Comparison of ENCODE assay signal across 8 mouse cellular contexts in genomic region chr16:49854194-49854593, GRCm38 (mm10). TPM values are rescaled to one million over a fixed set of nuclear protein-coding genes. Genes with fewer than 3 reads are reported as not detected.
DNase-seq lines count a peak whose midpoint lies in the region; ATAC-seq and TF ChIP-seq lines count a peak whose summit lies in the region.

No protein-coding gene starts in this region.

- TF ChIP-seq CTCF in lung, embryonic 14.5 days (IDR thresholded peaks at IDR 0.05; ENCODE audit: low read depth): no peak
- no peak for TF ChIP-seq CTCF in lung, adult 2 months (IDR thresholded peaks at IDR 0.05; ENCODE audit: insufficient read depth, low read length)

- no peaks in the 10 kb centered on the region for H3K36me3 ChIP-seq in lung, embryonic 14.5 days (ENCODE audit: insufficient read depth)
- no peaks in the 10 kb centered on the region for H3K36me3 ChIP-seq in embryonic facial prominence, embryonic 10.5 days (replicated peaks)
- peaks cover 11% of the 10 kb centered on the region for H3K36me3 ChIP-seq in liver, embryonic 12.5 days
- H3K36me3 ChIP-seq in stomach, embryonic 15.5 days: no peaks in the 10 kb centered on the region

- H3K4me3 ChIP-seq in lung, embryonic 14.5 days (ENCODE audit: low read depth, low read length): peak overlapping the region; percentile 86; the same call in 1 of the 2 replicates
- no peak overlapping the region for H3K4me3 ChIP-seq in lung, adult 2 months (replicated peaks; ENCODE audit: extremely low read depth, low read depth, low read length)
- H3K4me3 ChIP-seq in embryonic facial prominence, embryonic 10.5 days: peak overlapping the region; percentile 94; the same call in 1 of the 2 replicates
- H3K4me3 ChIP-seq in liver, embryonic 12.5 days: peak overlapping the region; percentile 97
- 0 out of 2 replicates have a peak overlapping the region, but pooled peaks have one; percentile 89 for H3K4me3 ChIP-seq in stomach, embryonic 15.5 days (replicated peaks)

- no peaks in the 10 kb centered on the region for H3K9me3 ChIP-seq in lung, embryonic 14.5 days (ENCODE audit: low read depth, low read length)
- H3K9me3 ChIP-seq in embryonic facial prominence, embryonic 10.5 days: no peaks in the 10 kb centered on the region
- no peaks in the 10 kb centered on the region for H3K9me3 ChIP-seq in liver, embryonic 12.5 days (replicated peaks)
- no peaks in the 10 kb centered on the region for H3K9me3 ChIP-seq in stomach, embryonic 15.5 days

- peak overlapping the region; percentile 62 for H3K4me2 ChIP-seq in lung, embryonic 14.5 days
- peak overlapping the region; percentile 71 for H3K4me2 ChIP-seq in liver, embryonic 12.5 days
- H3K4me2 ChIP-seq in stomach, embryonic 15.5 days: peak overlapping the region; percentile 67

- no peak for ATAC-seq in lung, embryonic 14.5 days (ENCODE audit: insufficient read depth)
- ATAC-seq in liver, embryonic 12.5 days: no peak
- no peak for ATAC-seq in stomach, embryonic 15.5 days (ENCODE audit: insufficient read depth, low FRiP score, low read depth)

- no peak for TF ChIP-seq POLR2A in lung, adult 2 months (IDR thresholded peaks at IDR 0.05; ENCODE audit: borderline replicate concordance, extremely low read depth, low read depth, low read length)

- peaks cover 13% of the 10 kb centered on the region for H3K4me1 ChIP-seq in lung, embryonic 14.5 days (ENCODE audit: insufficient read depth)
- peaks cover 3% of the 10 kb centered on the region for H3K4me1 ChIP-seq in lung, adult 2 months (ENCODE audit: control insufficient read depth, insufficient read depth, low read length)
- H3K4me1 ChIP-seq in embryonic facial prominence, embryonic 10.5 days: peaks cover 36% of the 10 kb centered on the region
- peaks cover 35% of the 10 kb centered on the region for H3K4me1 ChIP-seq in liver, embryonic 12.5 days
- H3K4me1 ChIP-seq in stomach, embryonic 15.5 days: 0 out of 2 replicates have a peak, but pooled peaks cover 4% of the 10 kb centered on the region

- WGBS in lung, embryonic 14.5 days: 72% methylated on average over 6 of the region's 6 CpGs
- 64% methylated on average over 6 of the region's 6 CpGs for WGBS in lung, adult 2 months
- WGBS in embryonic facial prominence, embryonic 10.5 days: 92% methylated on average over 6 of the region's 6 CpGs
- 43% methylated on average over 6 of the region's 6 CpGs for WGBS in liver, embryonic 12.5 days (ENCODE audit: insufficient replicate concordance)
- WGBS in stomach, embryonic 15.5 days: 81% methylated on average over 6 of the region's 6 CpGs

- H3K27ac ChIP-seq in lung, embryonic 14.5 days (ENCODE audit: low read depth): peak overlapping the region; percentile 100; the same call in 1 of the 2 replicates
- no peak overlapping the region for H3K27ac ChIP-seq in embryonic facial prominence, embryonic 10.5 days (replicated peaks)
- H3K27ac ChIP-seq in liver, embryonic 12.5 days: peak overlapping the region; percentile 99
- H3K27ac ChIP-seq in stomach, embryonic 15.5 days: peak overlapping the region; percentile 99; the same call in 1 of the 2 replicates

- H3K27me3 ChIP-seq in lung, embryonic 14.5 days (ENCODE audit: insufficient read depth, low read length): no peaks in the 10 kb centered on the region
- no peaks in the 10 kb centered on the region for H3K27me3 ChIP-seq in embryonic facial prominence, embryonic 10.5 days (replicated peaks; ENCODE audit: low read depth, poor library complexity, severe bottlenecking)
- no peaks in the 10 kb centered on the region for H3K27me3 ChIP-seq in liver, embryonic 12.5 days (replicated peaks)
- no peaks in the 10 kb centered on the region for H3K27me3 ChIP-seq in stomach, embryonic 15.5 days (replicated peaks)

- no peak for DNase-seq in lung, embryonic 14.5 days
- no peak for DNase-seq in lung, adult 2 months
- DNase-seq in embryonic facial prominence, embryonic 10.5 days (ENCODE audit: low spot score): no peak
- no peak for DNase-seq in right cerebral cortex, adult 2 months (ENCODE audit: low spot score in 2 of 2)
- DNase-seq in adrenal gland, adult 2 months: no peak
- DNase-seq in cerebellum, postnatal 10 days: no peak

- H3K9ac ChIP-seq in lung, embryonic 14.5 days: no peak overlapping the region
- H3K9ac ChIP-seq in liver, embryonic 12.5 days: peak overlapping the region; percentile 100
- H3K9ac ChIP-seq in stomach, embryonic 15.5 days: no peak overlapping the region

RNA-seq across cellular contexts. Expression of gene Cd47, which starts 53.9 kb away (rescaled TPM):
- 96.3 and 104 TPM in 2 replicates for polyA plus RNA-seq in lung, embryonic 14.5 days (2014; fragmentation: Nextera tagmentation; extraction: Ambion mirVana)
- polyA plus RNA-seq in lung, adult 2 months (2012; rRNA removed): 80.1 and 82.2 TPM in 2 replicates
- polyA plus RNA-seq in embryonic facial prominence, embryonic 10.5 days (2016; fragmentation: Nextera tagmentation; extraction: Ambion mirVana): 27.6 and 32.2 TPM in 2 replicates
- 308 and 327 TPM in 2 replicates for polyA plus RNA-seq in liver, embryonic 12.5 days (2016; fragmentation: Nextera tagmentation; extraction: Ambion mirVana)
- 90.4 and 103 TPM in 2 replicates for polyA plus RNA-seq in stomach, embryonic 15.5 days (2015; fragmentation: Nextera tagmentation; extraction: Ambion mirVana)
- total RNA-seq in adrenal gland, adult 2 months (2021): 100 to 1,000 TPM; 106 to 189 TPM
- 75.0 and 105 TPM in 2 replicates for polyA plus RNA-seq in adrenal gland, adult 2 months (2012; rRNA removed)
